Mouse (Mus musculus) adrenal gland, adult 2 months (tissue): ENCODE data around the gene Nol3. TPM values are rescaled to one million over a fixed set of nuclear protein-coding genes. Genes with fewer than 3 reads are reported as not detected.

Source experiments
- DNase-seq: peaks from one replicate; pipeline ENCODE4 v3.0.0; 2021
- microRNA-seq, 2 experiments: library from miRNA; unstranded; fragments of <30 nt; microRNA quantifications; one replicate each; pipeline ENCODE4 v1.2.0; 2021
- polyA plus RNA-seq: library from polyadenylated mRNA; depleted of rRNA; stranded (reverse); fragments of >200 nt; gene quantifications from 2 replicates; pipeline ENCODE4 v1.2.3, GENCODE M21; 2012; rRNA removed
- total RNA-seq, 2 experiments: library from RNA; stranded (reverse); gene quantifications; 2 replicates each; pipeline ENCODE4 v1.2.3; 2021

The Nol3 gene
- total and polyA plus RNA-seq, 3 experiments, result 4.4 to 10.3 (median 6.2) TPM

DNA sequence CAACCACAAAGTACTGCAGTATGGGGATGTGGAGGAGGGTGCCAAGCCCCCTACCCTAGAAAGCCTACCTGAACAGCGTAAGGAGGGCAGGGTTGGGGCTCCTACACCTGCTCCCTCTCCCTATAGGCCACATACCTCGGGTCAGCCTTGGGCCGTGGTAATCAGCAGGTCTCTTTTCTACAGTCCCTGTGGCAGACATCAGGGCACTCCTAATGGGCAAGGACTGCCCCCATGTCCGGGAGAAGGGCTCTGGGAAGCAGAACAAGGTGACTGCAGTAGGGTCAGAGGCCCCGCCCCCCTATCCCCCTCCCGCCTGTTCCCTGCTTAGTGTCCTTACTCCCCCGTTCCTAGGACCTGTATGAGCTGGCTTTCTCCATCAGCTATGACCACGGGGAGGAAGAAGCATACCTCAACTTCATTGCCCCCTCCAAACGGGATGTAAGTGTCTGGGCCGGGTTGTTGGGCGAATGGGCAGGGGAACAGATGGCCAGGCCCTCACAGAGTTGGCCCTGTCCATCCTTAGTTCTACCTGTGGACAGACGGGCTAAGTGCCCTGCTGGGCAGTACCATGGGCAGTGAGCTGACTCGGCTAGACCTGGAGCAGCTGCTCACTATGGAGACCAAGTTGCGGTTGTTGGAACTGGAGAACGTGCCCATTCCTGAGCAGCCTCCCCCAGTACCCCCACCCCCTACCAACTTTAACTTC is 33.4 kb downstream of the Nol3 start:
- DNase-seq, result no peak

DNA sequence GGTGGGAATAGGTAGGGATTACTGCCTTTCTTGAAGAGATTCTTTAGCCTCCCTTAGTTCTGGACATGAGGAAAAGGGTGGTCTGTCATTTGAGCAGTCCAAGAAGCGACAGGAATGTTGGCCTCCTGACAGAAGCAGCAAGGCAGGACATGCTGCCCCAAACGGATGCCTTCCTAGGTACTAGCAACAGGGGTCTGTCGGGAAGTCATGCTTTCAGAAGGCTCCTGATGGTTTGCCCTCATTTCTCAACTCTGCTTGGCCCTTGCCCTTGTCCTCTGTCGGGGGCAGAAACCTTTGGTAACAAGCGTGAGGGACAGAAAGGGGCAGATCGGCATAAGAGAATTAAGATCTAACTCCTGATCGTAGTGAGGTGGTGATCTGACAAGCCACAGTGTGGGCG is 34.2 kb downstream of the Nol3 start:
- DNase-seq, result no peak

DNA sequence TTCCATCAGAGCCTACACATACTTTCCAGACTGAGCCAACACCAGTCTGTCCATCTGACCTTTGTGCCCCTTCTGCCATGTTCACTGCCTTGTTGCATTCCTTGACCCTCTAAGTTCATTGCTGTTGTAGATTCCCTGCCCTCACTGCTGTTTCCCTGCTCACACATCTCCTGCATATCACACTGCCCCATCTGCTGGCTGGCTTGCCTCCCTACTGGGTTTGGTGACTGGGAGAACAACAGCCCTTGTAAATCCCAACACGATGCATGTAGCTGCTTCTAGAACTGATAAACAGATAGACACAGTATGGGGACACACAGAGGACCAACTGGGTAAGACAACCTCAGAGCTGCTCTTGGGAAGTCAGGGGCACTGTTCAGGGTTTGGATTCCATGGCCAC is 35.8 kb downstream of the Nol3 start:
- DNase-seq, result no peak

DNA sequence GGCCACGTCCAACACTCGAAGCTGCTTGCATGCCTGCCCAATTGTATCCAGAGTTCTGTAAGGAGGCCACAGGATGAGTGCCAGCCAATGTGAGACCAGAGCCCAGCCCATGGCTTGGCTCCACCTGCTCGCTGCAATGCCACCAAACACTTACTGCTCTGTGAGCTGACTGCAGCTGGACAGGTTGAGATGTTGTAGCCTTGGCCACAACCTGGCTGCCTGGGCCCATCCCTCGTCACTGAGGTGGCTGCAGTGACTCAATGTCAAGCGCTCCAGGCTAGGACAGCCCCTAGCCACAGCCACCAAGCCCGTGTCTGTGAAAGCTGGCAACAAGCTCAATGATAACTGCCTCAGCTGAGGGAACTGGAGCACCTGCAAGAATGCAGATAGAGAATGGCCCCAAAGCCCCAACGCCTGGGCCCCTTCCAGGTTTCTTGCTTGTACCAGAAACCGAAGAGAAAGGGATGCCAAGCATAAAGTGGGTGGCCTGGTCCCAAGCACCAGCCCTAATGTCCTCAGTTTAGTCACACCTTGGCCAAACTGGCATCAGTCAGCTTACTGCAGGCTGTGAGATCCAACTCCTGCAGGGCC is 37.0 kb downstream of the Nol3 start:
- no peak for DNase-seq

DNA sequence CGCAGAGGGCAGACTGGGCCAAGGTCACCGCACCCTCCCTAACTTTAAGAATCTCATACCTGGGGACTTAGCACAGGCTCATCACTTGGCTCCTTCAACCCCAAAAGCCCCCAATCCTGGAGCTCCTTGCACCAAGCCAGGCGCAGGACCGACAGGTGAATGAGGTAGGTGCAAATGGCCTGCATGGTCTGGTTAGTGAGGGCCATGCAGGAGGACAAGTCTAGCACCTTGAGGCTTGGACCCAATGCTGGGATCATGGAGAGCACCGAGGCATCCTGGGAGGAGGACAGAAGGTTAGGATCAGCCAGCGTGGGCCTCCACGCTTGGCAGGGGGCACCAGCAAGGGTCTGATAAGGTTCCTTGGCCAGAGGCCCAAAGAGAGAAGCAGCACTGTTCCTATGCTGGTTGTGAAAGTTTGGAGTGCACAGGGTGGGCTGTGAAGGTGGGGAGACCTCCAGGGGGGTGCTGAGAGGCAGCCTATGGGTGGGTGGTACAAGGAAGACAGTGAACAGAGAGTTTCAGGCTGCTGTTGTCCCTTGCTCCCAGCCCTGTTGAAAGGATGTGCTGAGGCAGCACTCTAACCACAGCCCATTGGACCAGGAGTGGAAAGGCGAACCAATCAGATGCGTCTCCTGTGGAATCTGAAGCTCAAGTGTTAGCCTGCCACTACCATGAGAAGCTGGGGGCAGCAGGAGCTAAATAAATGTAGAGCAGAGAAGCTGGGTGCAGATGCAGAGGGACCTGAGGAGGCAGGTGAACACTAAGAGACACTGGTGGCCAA is 37.9 kb downstream of the Nol3 start:
- no peak for DNase-seq

DNA sequence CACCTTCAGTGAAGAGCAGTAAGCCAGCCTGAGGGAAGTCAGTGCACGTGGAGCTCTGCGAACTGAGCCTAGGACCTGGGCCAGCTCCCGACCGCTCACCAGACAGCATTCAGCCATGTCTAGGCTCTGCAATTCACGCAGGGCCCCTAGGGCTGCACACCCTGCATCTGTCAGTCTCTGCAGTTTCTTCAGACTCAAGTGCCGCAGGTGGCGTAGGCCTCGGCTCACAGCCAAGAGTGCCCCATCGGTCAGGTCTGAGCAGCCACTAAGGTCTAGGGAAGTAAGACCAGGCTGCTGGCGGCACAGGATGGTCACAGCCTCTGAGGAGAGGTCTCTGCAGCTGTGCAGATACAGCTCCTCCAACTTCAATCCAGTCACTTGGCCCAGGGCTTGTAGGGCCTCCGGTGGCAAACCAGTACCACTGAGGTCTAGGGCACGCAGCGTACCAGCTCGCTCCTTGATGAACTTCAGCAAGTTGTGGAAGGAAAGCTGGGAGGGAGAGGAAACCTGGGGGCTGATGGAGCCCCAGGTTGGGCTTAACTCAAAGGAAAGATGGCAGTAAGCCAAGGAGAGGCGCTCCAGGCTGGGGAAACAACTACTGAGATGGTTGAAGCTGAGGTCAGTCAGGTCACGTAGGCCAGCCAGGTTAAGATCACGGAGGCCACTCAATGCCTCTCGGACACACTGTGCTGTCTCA is 39.3 kb downstream of the Nol3 start:
- DNase-seq, result no peak

DNA sequence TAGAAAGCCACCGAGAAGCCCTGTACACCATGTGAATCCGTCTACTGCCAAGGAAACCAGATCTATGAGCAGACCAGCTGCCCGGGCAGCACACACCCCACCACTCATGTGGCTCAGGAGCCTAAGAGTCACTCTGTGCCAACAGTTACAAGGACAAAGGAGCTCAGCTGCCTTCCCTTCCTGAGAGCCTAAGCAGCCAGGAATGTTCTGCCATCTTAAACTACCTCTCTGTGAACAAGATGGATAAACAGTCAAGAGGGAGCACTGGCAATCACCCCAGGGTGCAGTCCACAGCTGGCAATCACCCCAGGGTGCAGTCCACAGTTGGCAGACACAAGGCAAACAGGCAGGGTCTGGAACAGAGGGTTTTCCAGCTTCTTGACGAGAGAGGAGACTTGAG is 42.0 kb downstream of the Nol3 start:
- DNase-seq, result peak; percentile 35

DNA sequence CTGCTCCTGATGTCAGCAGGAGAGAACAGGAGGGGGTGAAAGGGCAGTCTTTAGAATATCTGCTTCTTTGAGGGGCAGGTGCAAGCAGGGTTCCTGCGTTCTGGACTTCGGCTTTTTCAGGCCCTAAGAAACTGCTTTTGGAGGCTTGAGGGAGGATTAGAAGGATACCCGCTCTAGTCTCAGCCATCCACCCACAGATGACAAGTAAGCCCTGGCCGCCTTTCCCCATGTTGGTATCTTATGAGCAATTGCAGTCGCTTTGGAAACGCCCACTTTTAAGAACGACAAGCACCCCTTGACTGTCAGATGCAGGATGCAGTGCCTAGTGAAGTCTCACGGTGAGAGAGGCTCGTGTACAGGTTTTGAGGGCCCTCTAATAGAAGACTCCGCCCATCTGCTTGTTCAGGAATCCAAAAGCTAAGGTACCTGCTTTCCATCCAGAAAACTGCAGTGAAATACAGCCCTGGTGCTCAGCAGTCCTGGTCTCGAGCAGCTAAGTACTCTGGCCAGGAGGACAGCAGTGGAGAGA is 42.8 kb downstream of the Nol3 start:
- no peak for DNase-seq

DNA sequence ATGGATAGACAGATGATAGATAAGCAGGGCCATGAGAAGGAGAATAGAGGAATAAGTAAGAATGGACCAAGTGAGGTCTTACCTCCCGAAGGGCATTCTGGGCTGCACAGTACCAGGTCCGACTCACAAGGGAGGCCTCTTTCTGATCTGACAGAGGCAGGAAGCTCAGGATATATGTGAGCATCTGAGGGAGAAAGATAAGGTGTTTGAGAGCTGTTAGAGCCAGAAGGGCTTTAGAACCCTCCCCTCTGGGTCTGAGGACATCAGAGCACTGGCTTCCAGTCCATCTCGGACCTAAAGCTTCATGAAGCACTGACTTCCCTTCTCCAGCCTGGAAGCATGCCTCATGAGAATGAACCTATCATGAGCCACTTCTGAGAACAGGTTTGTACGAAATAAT is 47.2 kb downstream of the Nol3 start:
- no peak for DNase-seq

DNA sequence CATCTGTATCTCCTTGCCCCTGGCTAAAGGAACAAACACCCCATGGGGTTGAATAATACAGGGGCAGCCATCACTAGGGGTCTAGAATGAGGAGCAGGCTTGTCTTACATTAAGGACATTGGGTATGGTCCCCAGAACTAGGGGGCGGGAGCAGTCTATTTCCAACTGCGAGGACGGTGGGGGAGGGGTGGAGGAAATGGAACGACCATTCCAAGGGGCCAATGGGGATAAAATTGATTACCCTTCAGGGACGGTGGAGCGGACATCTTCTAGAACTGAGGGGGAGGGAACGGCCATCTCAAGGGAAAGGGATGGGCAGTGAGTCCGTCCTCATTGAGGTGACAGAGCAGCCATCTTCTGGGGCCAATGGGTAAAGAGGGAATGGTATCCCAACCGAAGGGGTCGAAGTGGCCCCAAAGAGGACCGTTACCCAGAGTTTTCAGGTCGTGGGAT is 49.7 kb downstream of the Nol3 start:
- no peak for DNase-seq

DNA sequence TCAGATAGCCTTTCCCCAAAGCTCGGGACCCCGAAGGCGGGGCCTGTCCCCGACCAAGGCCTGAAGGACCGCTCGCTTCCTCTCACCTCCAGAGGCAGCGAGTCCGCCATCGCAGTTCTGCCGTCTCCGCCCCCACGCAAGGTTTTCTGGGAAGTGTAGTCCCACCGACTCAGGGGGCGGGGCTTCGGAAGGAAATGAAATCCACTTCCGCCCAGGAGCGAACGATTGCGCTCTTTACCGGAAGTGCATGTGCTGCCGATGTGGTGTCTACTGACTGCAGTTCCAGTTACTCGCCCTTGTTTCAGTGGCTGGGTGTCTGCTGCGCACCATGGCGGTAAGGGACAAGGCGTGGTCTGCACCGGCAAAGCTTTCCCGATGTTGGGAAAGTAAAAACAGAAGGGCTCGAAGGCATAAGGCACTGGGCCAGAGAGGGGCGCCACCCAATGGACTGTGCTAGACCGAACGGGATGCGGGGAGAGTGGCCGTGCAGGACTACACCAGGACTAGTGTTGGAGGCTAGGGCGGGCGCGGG is 50.3 kb downstream of the Nol3 start, which contains the start of the genes Lrrc29 and Tmem208:
Lrrc29 (minus strand) TSS at position 138 of the 532 bp plus-strand sequence.
Tmem208 (plus strand) TSS at position 214 of the 532 bp plus-strand sequence.
- DNase-seq, result peak; percentile 97

DNA sequence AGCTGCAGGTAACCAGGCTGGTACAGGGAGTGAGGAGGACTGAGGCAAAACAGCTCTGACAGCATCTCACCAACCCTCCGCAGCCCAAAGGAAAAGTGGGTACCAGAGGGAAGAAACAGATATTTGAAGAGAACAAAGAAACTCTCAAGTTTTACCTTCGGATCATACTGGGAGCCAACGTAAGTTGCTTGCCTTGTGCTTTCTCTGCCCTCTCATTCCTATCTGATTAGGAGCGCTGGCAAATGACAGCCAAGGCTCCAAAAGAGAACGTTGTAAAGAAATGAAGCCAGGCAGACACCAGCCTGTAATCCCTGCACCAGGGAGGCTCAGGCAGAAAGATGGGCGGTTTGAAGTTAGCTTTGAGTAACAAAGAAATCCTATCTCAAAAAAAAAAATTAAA is 51.0 kb downstream of the Nol3 start:
- no peak for DNase-seq

DNA sequence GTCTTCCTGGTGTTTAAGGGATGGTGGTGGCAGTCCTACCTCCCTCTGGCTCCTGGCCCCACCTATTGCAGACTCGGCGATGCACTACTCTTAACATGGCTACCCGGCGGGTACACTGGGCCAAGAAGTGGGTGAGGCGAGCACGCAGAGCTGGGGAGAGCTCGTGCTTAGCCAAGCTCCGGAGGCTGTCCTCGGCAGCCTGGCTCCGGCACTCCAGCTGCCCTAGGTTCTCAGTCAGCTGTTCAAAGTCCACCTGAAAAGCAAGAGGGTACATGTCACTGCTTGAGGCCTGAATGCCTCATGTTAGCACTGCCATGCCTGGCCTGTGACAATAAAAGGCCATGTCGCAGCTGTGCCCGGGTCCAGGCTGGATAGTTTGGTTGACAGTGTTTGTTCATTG is 54.4 kb downstream of the Nol3 start:
- no peak for DNase-seq

DNA sequence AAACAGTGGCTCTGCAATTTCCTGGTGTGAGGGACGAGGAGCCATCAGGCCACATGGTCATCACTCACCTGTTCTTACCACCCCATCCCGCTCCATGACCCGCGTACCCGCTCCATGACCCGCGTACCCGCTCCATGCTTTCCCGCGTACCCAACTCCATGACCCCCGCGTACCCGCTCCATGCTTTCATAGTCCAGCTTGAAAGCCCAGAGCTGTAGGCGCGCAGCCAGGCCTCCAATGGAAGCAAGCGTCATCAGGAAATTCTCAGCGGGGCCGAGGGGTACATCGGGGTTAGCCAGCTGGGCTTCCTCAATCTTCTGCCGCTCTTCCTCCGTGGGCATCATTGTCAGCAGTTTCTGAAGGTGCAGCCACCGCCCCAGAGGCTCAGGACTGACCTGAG is 55.5 kb downstream of the Nol3 start:
- DNase-seq, result no peak

Small RNAs within 50 kb of the gene (microRNA-seq; reads per million reads assigned to microRNA genes)
- gene Gm27320 (0 reads per million in 2 experiments), gene Mir328 (2,710 to 3,451 reads per million in 2 experiments)

Other genes with a start within 250 kb of the Nol3 start
- gene Ces3a, start 227.5 kb upstream of the Nol3 start, total RNA-seq, result 1 to 10 TPM in 1 of 2 experiments, under 1 TPM in 1; 0.59 to 3.4 TPM
- 0.63 TPM in 1 of 2 replicates, not detected in the other for gene Ces3a, start 227.5 kb upstream of the Nol3 start, polyA plus RNA-seq
- gene Ces3b, start 192.4 kb upstream of the Nol3 start, total RNA-seq, result 1 to 10 TPM in 1 of 2 experiments, not detected in 1; 2.0 TPM
- gene Ces3b, start 192.4 kb upstream of the Nol3 start, polyA plus RNA-seq, result not detected in 2 replicates
- under 1 TPM in 1 of 2 experiments, not detected in 1; 0.12 TPM for gene Ces4a, start 144.3 kb upstream of the Nol3 start, total RNA-seq
- 0.11 and 0.18 TPM in 2 replicates for gene Ces4a, start 144.3 kb upstream of the Nol3 start, polyA plus RNA-seq
- 10 to 100 TPM; 68.2 to 80.0 TPM for gene Cbfb, start 105.5 kb upstream of the Nol3 start, total RNA-seq
- gene Cbfb, start 105.5 kb upstream of the Nol3 start, polyA plus RNA-seq, result 9.3 and 14.3 TPM in 2 replicates
- 10 to 100 TPM; 20.9 to 30.6 TPM for gene D230025D16Rik, start 51.0 kb upstream of the Nol3 start, total RNA-seq
- 19.3 and 21.5 TPM in 2 replicates for gene D230025D16Rik, start 51.0 kb upstream of the Nol3 start, polyA plus RNA-seq
- 1 to 10 TPM; 3.1 to 5.0 TPM for gene B3gnt9, start 21.0 kb upstream of the Nol3 start, total RNA-seq
- 15.2 and 28.9 TPM in 2 replicates for gene B3gnt9, start 21.0 kb upstream of the Nol3 start, polyA plus RNA-seq
- 10 to 100 TPM; 11.7 to 12.4 TPM for gene Tradd, start 11.5 kb upstream of the Nol3 start, total RNA-seq
- 26.3 and 26.5 TPM in 2 replicates for gene Tradd, start 11.5 kb upstream of the Nol3 start, polyA plus RNA-seq
- 1 to 10 TPM; 3.3 to 4.0 TPM for gene Fbxl8, start 11.5 kb upstream of the Nol3 start, total RNA-seq
- gene Fbxl8, start 11.5 kb upstream of the Nol3 start, polyA plus RNA-seq, result 10.4 and 11.5 TPM in 2 replicates
- gene Hsf4, start 6.3 kb upstream of the Nol3 start, total RNA-seq, result 1 to 10 TPM; 2.3 TPM
- 1.8 and 2.3 TPM in 2 replicates for gene Hsf4, start 6.3 kb upstream of the Nol3 start, polyA plus RNA-seq
- 1 to 10 TPM; 1.8 to 3.4 TPM for gene 4931428F04Rik, start 13.7 kb downstream of the Nol3 start, total RNA-seq
- 3.4 and 4.1 TPM in 2 replicates for gene 4931428F04Rik, start 13.7 kb downstream of the Nol3 start, polyA plus RNA-seq
- gene Exoc3l, start 20.0 kb downstream of the Nol3 start, total RNA-seq, result 10 to 100 TPM; 13.3 to 28.4 TPM
- 34.8 and 55.8 TPM in 2 replicates for gene Exoc3l, start 20.0 kb downstream of the Nol3 start, polyA plus RNA-seq
- gene E2f4, start 21.5 kb downstream of the Nol3 start, total RNA-seq, result 10 to 100 TPM; 35.9 to 47.0 TPM
- gene E2f4, start 21.5 kb downstream of the Nol3 start, polyA plus RNA-seq, result 94.8 and 108 TPM in 2 replicates
- 1 to 10 TPM; 5.3 to 6.5 TPM for gene Elmo3, start 29.5 kb downstream of the Nol3 start, total RNA-seq
- gene Elmo3, start 29.5 kb downstream of the Nol3 start, polyA plus RNA-seq, result 14.2 and 15.4 TPM in 2 replicates
- gene Lrrc29, start 50.1 kb downstream of the Nol3 start, total RNA-seq, result 1 to 10 TPM; 4.3 to 4.4 TPM
- 8.8 and 11.1 TPM in 2 replicates for gene Lrrc29, start 50.1 kb downstream of the Nol3 start, polyA plus RNA-seq
- 10 to 100 TPM; 53.7 to 71.4 TPM for gene Tmem208, start 50.2 kb downstream of the Nol3 start, total RNA-seq
- gene Tmem208, start 50.2 kb downstream of the Nol3 start, polyA plus RNA-seq, result 82.8 and 84.1 TPM in 2 replicates
- 10 to 100 TPM in 1 of 2 experiments, 1 to 10 TPM in 1; 7.6 to 16.5 TPM for gene Fhod1, start 71.8 kb downstream of the Nol3 start, total RNA-seq
- 16.3 and 21.1 TPM in 2 replicates for gene Fhod1, start 71.8 kb downstream of the Nol3 start, polyA plus RNA-seq
- gene Slc9a5, start 72.7 kb downstream of the Nol3 start, total RNA-seq, result under 1 TPM; 0.55 to 0.86 TPM
- gene Slc9a5, start 72.7 kb downstream of the Nol3 start, polyA plus RNA-seq, result 3.3 and 4.1 TPM in 2 replicates
- gene Plekhg4, start 97.1 kb downstream of the Nol3 start, total RNA-seq, result under 1 TPM; 0.35 to 0.52 TPM
- 0.20 and 0.58 TPM in 2 replicates for gene Plekhg4, start 97.1 kb downstream of the Nol3 start, polyA plus RNA-seq
- gene Kctd19, start 137.4 kb downstream of the Nol3 start, total RNA-seq, result not detected
- 0.03 and 0.11 TPM in 2 replicates for gene Kctd19, start 137.4 kb downstream of the Nol3 start, polyA plus RNA-seq
- gene Lrrc36, start 137.4 kb downstream of the Nol3 start, total RNA-seq, result 1 to 10 TPM; 2.7 to 3.0 TPM
- 1.3 and 1.5 TPM in 2 replicates for gene Lrrc36, start 137.4 kb downstream of the Nol3 start, polyA plus RNA-seq
- 10 to 100 TPM; 26.2 to 37.5 TPM for gene Tppp3, start 195.4 kb downstream of the Nol3 start, total RNA-seq
- 50.8 and 65.2 TPM in 2 replicates for gene Tppp3, start 195.4 kb downstream of the Nol3 start, polyA plus RNA-seq
- 10 to 100 TPM; 13.8 to 19.2 TPM for gene Zdhhc1, start 220.8 kb downstream of the Nol3 start, total RNA-seq
- 53.3 and 62.5 TPM in 2 replicates for gene Zdhhc1, start 220.8 kb downstream of the Nol3 start, polyA plus RNA-seq
- gene Hsd11b2, start 242.6 kb downstream of the Nol3 start, total RNA-seq, result under 1 TPM; 0.14 to 0.35 TPM
- gene Hsd11b2, start 242.6 kb downstream of the Nol3 start, polyA plus RNA-seq, result 1.2 and 2.2 TPM in 2 replicates